Mouse (Mus musculus) heart, postnatal 0 days (tissue): ENCODE measurements around the gene Taf5.

Experiments
- CTCF ChIP-seq: IDR thresholded peaks from 2 replicates; pipeline ENCODE4 v1.5.1; 2016; ENCODE audit warnings: antibody characterized with exemption, control low read depth, low read depth
- EP300 ChIP-seq: IDR thresholded peaks from 2 replicates; pipeline ENCODE4 v1.6.1; 2016; ENCODE audit warnings: antibody characterized with exemption, low read depth

- no peak for TF ChIP-seq CTCF
- no peak for TF ChIP-seq EP300
These were observed 61.3 kb downstream of the Taf5 start for GRCm38 (mm10) chr19:47128835-47129234.
